Mouse (Mus musculus) kidney, adult 9 months (tissue): ENCODE results near the gene Lacc1.
"Not testable (repeated sequence)": the region's sequence is repeated elsewhere in the genome, so short reads cannot be mapped to it uniquely, and the experiment has no call there.

Experiments used
- DNase-seq: peaks from one replicate; pipeline ENCODE4 v3.0.0; 2022

Gene Lacc1

DNA sequence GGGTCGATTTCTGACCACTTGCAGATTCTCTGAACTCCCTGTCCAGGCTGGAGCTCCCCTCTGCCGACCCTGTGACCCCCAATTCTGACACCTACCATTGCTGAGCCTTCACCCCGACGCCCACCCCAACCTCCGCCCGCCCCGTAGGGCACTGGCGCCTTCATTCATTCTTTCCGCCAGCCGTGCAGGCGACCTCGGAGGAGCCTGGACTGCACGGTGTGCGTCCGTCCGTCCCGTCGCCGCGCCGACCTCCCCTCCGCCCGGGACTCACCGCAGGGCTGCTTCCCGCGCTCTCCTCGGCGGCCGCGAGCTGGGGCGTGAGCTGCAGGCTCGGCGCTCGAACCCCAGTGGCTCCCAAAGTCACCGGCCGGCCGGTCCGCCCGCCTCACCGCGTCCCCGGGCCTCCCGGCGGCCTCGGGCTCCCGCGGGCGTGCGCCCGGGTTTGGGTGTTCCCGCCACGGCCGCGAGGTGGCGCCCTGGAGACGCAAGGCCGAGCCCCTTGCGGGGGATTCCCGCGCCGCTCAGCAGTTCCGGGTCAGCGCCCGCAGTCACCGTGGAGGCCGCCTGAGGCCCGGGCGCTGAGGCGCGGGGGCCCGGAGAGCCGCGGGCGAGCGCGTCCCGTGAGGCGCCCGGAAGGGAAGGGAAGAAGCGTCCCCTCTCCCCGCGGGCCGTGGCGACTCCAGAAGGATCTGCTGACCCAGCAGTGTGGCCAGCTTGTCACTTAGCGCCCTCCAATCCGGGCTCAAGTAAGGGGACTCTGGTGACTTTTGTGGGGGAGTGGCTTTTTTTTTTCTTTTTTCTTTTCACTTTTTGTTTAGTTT is at the start of gene Lacc1, which contains the start of gene Ccdc122:
Gene Lacc1, minus strand, starts transcription at position 679 of the 821 bp plus-strand sequence.
Gene Ccdc122, plus strand, starts transcription at position 547 of the 821 bp plus-strand sequence.
- peak; percentile 78 for DNase-seq

DNA sequence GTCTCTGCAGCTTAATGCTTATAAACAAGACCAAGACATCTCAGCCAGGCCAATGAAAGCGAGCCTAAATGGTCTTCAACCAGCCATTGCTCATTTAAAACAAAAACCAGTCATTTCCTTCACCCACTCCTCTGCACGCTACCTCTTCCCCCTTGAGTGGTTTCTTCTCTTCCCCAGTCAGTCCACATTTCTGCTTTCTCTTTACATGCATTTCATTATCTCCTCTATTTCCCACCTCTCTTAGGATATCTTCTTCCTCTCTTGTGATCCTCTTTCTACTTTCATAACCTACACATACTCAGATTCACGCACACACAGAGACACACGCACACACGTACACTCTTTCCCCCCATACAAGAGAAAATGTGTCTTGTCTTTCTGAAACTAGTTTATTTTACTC is 44.5 kb upstream of the Lacc1 start:
- DNase-seq, result no peak

DNA sequence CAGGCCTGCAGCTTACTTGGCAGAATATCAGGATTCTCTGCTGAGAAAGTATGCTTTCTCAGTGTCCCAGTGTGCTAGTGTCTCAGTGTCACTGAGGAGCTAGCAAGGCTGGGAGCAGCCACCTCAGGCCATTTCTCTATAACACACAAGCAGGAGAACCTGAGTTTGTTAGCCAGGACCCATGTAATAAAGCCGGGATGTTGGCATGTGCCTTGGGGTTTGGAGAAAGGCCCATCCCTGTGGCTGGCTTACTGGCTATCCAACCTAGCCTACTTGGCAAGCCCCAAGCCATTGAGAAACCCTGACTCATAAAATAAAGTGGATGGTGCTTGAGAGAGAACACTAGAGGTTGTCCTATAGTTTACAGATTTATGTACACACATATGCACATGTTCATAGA is 32.7 kb upstream of the Lacc1 start:
- DNase-seq, result no peak

DNA sequence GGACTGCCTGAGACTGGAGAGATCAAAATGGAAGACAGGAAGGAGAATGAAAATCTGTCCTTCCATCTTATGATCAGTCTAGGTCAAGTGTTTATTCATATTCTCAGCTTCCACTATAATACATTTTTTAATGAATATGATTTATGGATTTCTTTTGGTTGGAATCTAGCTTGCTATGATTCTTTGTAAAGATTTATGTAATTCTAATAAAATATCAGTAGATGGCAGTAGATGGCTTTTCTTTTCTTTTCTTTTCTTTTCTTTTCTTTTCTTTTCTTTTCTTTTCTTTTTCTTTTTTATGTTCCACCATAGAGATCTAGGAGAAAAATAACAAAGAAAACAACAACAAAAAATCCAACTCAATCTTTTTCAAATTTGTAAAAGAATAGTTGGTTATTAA is 16.6 kb upstream of the Lacc1 start:
- DNase-seq, result no peak

DNA sequence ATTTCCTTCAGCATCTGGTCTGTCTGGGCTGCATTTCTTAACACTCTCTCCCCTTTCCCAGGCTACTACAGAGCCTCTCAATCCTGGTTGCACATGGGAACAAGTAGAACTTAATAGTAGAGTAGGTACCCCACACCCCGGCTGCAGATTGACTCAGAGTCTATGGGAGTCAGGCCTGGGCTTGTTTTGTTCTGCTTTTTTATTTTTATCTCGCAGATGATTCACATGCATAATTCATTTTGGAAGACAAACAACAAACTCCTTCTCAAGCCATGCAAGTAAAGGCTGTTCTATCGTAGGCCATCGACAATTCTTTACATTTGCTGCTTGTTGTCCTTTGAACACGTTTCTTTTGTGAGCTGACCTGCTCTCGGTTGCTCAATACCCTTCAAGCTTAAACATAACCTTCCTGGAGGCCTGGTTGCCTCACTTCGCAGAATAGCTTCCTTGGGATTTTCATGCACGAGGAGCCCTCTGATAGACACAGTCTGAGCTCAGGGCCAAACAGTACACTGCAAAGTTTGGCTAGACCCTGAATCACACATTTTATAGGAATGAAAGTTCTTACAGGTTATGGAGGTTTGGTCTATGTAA is 1.2 kb upstream of the Lacc1 start:
- no peak for DNase-seq

DNA sequence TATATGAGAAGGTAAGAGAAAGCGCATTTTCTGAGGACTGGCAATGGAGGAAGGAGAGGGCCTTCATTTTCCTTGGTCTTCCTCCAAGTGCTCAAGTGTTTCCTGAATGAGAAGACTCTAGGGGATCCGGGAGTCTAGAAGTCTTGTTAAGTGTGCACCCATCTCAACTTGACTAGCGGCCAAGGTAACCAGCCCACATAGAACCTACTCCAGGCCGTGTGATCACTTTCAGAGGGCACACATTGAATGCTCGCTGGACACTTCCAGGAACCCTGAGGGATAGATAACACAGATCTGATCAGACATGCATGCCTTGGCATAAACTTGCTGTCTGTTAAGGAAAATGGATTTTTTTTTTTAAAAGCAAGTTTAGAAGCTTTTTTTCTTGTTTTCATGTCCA is 626 bp upstream of the Lacc1 start:
- no peak for DNase-seq

DNA sequence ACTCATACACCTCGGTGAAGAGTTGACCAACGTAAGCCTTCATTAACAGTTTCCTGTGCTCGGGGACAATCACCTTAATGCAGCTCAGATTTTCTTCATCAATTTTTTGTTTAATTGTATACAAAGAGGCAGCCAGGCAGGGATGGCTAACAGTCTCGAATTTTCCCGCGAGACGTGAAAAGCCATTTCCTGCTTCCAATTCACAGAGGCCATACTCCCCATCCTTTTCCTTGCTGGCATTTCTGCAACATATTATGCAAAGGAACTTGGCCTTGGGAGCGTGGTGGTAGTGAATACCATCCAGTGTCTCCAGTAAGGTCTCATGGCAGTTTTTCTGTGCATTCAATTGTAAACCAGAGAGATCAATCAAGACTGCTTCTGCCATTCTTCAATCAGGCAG is 1.7 kb downstream of the Lacc1 start:
- DNase-seq, result no peak

DNA sequence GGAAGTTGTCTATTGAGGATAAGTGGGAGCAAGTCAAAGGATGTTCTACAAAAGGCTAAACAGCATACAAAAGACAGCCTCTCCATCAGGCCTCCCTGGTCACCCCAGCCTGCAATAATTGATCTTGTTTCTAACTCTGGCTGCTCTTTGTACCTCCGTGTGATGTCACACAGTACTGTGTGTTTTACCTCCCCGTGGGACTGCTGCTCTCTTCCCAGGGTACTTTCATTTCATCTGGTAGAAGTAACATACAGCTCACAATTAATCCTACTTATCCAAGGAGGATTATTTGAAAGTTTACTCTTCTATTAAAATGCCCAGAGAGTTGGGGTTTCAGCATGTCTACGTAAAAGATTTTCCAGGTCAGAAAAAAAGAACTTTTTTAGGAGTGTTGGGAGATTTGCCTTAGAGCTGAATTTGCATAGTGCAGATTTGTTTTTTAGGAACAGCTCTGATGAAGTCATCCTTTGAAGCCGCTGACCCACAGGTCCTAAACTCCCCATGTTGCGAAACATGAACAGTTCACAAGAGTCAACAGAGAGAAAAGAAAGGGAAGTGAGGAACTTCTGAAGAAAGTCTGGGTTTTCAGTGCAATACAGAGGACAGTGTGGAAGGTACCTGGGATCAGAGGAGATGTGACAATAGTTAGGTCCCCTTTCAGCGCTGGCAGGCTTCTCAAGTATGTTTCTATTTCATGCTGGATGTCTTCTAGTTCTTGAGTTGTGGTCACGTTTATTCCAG is 2.4 kb downstream of the Lacc1 start:
- no peak for DNase-seq

DNA sequence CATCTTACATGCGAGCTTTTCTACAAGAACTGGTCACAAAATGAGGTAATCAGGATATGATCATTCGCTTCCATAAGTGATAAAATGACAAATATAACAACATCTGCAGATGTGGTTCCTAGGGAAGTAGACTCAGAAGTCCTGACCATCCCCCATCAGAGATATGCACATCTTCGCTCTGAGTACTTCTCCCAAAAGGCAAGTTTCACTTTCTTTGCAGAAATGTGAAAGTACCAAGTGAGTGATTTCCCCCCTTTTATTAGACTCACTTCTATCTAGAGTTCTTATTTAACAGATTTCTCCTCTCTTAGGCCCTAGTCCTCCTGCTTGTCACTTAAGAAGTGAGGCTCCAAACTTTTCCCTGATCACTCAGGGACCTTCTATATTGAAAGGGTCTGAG is 3.3 kb downstream of the Lacc1 start:
- no peak for DNase-seq

DNA sequence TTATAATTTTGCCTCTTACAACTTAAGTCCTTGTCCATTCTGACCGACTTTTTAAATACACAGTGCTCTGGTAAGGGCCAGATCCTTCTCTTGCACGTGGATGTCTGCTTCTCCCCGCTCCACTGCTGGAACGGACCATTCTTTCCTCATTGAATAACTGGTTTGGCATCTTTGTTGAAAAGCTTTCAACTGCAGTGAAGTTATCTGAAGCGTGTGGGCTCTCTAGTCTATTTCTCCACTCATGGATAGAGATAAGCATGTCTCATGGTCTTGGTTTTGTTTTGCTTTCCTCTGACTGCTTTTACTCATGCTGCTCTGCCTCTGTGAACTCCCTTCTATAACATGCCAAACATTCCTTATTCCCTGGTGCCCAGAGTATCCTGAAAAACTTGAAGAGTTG is 4.3 kb downstream of the Lacc1 start:
- no peak for DNase-seq

DNA sequence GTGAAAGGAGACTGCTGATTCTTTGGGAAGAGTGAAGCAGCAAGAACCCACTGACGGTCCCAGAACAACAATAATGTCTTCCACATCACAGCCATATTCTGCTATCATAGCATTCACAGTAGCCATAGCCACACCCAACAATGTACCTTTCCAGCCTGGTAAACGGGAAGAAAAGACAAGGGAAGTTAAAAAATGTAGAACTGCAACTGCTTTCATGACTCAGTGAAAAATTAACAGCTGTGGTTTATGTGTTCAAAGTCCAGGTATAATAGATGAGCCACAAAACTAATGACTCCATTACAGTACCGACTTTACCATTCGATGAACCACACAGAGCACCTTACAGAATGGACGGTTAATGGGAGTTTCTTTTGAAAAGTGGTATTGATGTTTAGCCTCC is 5.9 kb downstream of the Lacc1 start:
- DNase-seq, result peak; percentile 58

DNA sequence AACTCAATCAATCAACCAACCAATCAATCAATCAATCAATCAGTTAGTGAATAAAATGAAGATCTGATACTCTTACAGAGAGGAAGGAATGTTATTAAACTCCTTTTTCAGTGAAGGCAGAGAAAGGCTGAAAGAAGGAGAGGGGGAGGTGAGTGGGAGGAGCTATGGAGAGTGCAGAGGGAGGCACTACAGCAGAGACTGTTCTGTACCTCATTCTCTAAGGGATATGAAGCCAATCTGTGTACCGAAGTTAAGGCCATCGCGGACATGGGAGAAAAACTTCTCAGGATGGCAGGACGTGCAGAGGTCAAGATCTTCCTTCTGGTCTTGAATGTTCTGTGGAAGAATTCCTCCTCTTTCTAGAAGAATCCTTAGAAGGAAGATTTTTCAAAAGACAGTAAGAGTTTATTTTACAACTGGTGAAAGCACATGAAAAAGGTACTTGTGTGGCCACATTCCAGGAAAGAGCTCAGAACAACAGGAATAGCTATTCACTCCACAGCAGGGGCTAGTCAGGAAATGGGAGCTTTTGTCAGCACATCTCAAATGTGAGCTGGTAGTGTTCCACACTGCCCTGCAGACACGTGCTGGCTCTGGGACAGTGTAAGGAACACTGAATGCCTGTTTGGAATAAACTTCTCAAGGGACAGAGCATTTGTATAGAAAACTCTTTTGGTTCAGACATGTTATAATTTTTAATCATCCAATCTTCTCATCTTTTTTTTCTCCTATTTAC is 7.2 kb downstream of the Lacc1 start:
- no peak for DNase-seq

DNA sequence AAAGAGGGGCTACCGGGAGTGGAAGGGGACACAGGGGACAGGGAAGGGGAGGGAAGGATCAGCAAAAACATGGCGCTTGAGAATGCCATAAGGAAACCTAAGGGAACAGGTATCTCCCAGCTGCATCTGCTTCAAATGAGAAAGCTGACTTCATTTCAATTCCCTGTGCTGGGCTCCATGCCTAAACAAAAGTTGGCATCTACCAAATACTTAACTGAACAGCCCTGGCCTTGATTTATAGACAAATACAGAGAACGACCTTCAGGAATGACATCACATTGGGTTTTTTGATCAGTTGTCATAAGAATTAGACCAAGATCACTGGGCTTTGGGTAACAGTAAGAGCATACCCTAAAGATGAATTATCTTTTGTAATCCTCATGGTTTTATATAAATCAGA is 12.2 kb downstream of the Lacc1 start:
- no peak for DNase-seq

DNA sequence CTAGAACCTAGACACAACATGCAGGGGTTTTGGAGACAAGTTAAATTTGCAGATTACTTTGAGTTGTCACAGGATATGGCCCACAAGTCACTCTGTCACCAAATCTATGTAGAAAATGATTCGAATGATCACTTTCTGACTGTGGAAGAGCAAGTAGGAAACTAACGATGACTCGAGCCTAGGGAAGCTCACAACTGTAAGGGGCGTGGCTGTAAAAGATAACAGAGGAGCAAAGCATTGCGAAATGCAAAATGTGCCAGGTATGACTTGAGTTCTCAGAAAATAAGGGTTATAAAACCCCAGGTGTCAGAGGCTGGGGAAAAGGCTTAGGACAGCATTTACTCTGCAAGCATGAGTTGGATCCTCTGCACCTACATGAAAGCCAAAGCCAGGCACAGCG is 19.5 kb downstream of the Lacc1 start:
- DNase-seq, result no peak

DNA sequence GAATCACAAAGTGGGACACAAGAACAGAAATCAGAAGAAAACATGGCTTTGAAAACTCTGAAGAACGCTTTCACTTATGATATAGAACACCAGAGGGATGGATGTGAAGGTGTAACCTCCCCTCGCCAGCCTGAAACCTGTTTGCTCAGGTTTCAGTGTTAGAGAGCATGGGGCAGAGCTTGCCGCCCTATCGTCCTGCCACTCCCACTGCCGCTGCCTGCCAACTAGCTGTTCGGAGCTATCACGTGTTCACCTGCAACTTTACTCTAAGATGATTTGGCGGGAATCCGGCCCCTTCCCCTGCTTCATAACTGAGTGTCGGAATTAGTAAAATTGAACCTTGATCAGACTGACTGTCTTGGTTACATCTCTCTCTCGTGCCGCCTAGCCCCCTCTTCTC is 19.9 kb downstream of the Lacc1 start:
- DNase-seq, result peak; percentile 32

DNA sequence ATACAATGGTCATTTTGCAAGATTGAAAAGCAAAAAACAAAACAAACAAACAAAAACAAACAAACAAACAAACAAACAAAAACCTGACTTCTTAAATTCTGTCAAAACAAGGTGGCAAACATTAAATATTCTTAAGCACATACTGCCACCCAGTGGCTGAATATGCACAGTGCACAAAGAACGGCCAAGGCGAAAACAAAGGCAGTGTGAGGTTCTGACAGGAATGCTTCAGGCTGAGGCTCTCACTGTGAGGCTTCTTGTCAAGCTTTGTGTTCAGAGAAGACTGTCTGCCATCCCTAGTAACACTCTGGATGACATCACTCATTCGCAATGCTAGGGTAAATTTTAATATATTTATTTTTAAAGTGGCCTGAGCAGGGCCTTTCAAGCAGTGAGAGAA is 24.9 kb downstream of the Lacc1 start:
- DNase-seq, result peak; percentile 79

DNA sequence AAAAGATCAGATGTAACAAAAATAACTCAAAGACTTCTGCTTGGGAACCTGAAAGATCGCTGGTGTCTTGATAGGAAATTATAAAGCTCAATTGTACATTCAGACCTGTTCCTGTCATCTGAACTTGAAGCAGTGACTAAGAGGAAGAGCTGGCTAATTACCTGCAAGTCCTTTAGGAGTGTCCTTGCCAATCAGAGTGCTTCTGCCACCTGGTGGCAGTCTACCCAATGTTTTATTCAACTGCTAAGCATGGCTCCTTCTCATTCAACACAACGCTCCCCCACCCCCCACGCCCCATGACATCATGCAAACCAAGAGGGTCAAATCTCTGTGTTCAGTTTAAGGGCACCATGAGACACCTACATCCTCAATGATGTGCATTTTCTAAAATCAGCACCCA is 28.5 kb downstream of the Lacc1 start:
- DNase-seq, result peak; percentile 91

DNA sequence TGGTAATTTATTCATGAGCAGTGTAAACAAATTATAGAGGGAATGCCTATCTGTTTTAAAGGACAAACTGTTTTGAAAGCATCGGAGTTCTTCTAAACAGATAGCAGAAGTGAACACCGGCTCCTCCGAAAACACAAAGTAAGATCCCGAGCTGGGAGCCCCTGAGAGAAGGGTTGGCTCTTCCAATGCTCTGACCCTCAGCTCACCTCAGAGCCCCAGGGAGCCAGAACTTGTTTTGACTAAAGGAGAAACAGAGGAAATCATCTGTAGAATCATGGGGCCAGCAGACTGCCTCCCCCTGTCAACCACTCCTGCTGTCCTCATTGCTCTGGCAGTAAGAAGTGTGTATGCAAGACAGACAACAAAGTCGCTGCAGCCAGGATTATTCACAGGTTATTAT is 31.1 kb downstream of the Lacc1 start:
- no peak for DNase-seq

DNA sequence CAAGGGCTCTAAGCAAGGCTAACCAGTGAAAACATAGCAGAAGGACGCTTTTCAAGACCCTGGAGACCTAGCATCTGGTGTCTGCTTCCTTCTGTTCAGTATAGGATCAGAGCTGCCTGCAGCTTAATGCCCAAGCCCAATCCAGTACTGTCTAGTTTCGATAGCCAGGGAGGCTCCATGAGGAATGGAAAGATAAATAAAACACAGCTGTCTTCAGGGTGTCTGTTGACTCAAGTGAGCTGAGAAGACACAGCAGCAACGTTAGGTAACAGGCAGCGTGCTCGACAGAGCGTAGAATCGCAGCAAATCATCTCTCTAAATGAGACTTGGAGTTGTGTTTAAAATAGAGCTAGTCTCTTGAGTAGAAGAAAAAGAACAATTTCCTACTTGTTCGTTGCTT is 32.0 kb downstream of the Lacc1 start:
- DNase-seq, result no peak

DNA sequence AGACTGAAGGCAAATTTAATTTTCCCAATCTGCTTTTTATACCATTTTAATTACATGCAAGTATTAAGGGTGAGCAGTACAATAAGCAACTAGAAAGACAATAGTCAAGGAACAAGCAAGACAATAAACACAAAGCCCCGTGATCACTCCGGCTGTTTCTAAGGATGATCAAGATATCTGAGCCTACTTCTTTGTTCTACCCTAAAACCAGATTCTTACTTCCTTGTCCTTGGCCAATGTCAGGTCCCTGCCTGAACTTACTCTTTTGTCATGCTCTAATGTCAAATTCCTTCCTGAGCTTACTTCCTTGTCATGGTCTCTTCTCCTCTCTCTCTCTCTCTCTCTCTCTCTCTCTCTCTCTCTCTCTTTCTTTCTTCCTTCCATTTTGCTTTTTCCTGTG is 46.4 kb downstream of the Lacc1 start:
- not testable (repeated sequence) for DNase-seq

DNA sequence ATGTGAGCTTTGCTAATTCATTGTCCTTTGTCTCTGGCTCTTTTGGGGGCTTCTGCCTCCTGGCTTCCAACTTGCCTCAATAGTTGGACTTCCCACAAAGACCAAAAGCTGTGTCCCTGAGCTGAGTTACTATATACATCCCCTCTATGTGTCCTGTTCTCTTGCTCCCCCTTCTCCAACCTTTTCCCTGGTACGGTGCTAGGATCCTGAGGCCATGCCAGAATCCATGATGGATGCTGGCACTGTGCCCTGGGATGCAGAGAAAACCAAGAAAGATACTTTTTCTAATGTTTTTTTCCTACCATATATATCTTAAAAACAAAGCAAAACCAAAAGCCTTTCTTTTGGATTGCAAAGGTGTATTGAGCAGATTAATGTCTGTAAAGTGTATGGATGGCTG is 54.9 kb downstream of the Lacc1 start:
- DNase-seq, result no peak

DNA sequence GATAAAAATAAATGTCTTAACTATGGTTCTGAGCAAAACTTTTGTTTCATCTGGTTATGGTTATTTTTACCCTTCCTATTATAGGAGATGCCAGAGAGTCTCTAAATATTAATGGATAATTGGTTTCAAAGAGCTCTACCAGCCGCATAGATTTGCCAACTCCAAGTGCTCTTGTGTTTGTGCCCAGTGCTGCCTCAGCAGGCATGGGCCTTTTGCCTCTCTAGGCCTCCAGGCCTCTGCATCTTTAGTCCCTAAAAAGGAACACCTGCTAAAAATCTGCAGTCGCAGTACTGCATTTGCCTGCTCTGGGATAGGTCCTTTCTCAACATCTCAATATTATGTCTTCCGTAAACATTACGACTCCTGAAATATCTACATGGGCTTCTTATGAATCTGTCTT is 55.5 kb downstream of the Lacc1 start:
- DNase-seq, result no peak

DNA sequence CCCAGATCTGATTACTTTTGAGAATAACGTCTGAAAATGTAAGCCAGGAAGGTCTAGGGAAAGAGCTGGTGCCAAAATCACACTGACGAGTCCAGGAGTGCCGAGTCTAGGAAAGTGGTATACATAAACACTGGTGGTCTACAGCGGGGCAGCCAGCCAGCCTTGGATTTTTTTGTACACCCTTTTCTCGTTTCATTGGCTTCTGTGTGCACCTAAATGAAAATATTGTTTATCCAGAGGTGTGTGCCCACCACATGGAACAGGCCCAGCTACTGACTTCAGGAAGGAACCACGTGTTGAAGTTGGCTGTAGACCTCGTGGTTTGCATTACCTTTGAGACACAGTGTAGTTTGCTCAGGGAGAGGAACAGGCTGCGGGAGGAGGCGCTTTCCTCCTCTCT is 57.1 kb downstream of the Lacc1 start:
- no peak for DNase-seq
